Mouse (Mus musculus): ENCODE measurements at regions not wholly inside any gene's neighbourhood (a gene's known extent, or its start where the extent isn't known, plus 50 kb on each side); places are given as distances from the start of the nearest gene placed in this dataset.
A peak's percentile ranks its signal among the peaks of the same experiment; 100 is the strongest.

- 98% methylated on average over 11 of the region's 11 CpGs for WGBS
- Histone ChIP-seq H3K4me1 (replicated peaks; ENCODE audit: control insufficient read depth, insufficient read depth, low read length) (peaks cover 6% of the 10 kb centered on the region), H3K4me3 (ENCODE audit: control insufficient read depth, insufficient read depth, low read length) (no peak overlapping the region), H3K27ac (ENCODE audit: control insufficient read depth, insufficient read depth, low read length) (no peak overlapping the region), H3K27me3 (ENCODE audit: control insufficient read depth, insufficient read depth, low read length) (no peaks in the 10 kb centered on the region), H3K36me3 (ENCODE audit: control insufficient read depth, insufficient read depth, low read length) (no peaks in the 10 kb centered on the region)
- no peak for DNase-seq
- TF ChIP-seq POLR2A (IDR thresholded peaks at IDR 0.05; ENCODE audit: control insufficient read depth, extremely low read depth, insufficient read depth, low read length, poor library complexity): no peak
- TF ChIP-seq CTCF (IDR thresholded peaks at IDR 0.05; ENCODE audit: borderline replicate concordance, control insufficient read depth, extremely low read depth, insufficient read depth, low read length, poor library complexity): no peak
Observed at GRCm38 (mm10) chr8:115528879-115529278, 178.7 kb downstream of the Maf start.

GRCm38 (mm10) chr8:115525149-115525548 is 182.4 kb downstream of the Maf start:
- no peak overlapping the region for H3K4me3 ChIP-seq (ENCODE audit: control insufficient read depth, insufficient read depth, low read length)
- 77% methylated on average over 8 of the region's 8 CpGs for whole genome bisulfite sequencing
- no peaks in the 10 kb centered on the region for H3K36me3 ChIP-seq (ENCODE audit: control insufficient read depth, insufficient read depth, low read length)
- H3K4me1 ChIP-seq (replicated peaks; ENCODE audit: control insufficient read depth, insufficient read depth, low read length): peaks cover 6% of the 10 kb centered on the region
- H3K27ac ChIP-seq (ENCODE audit: control insufficient read depth, insufficient read depth, low read length): no peak overlapping the region
- no peaks in the 10 kb centered on the region for H3K27me3 ChIP-seq (ENCODE audit: control insufficient read depth, insufficient read depth, low read length)
- no peak for DNase-seq
- TF ChIP-seq POLR2A (IDR thresholded peaks at IDR 0.05; ENCODE audit: control insufficient read depth, extremely low read depth, insufficient read depth, low read length, poor library complexity): no peak
- no peak for TF ChIP-seq CTCF (IDR thresholded peaks at IDR 0.05; ENCODE audit: borderline replicate concordance, control insufficient read depth, extremely low read depth, insufficient read depth, low read length, poor library complexity)

GRCm38 (mm10) chr8:115524713-115525112 is 182.9 kb downstream of the Maf start:
- peaks cover 2% of the 10 kb centered on the region for H3K4me1 ChIP-seq (replicated peaks; ENCODE audit: control insufficient read depth, insufficient read depth, low read length)
- no peaks in the 10 kb centered on the region for H3K27me3 ChIP-seq (ENCODE audit: control insufficient read depth, insufficient read depth, low read length)
- DNase-seq: no peak
- 89% methylated on average over 8 of the region's 8 CpGs for WGBS
- TF ChIP-seq CTCF (IDR thresholded peaks at IDR 0.05; ENCODE audit: borderline replicate concordance, control insufficient read depth, extremely low read depth, insufficient read depth, low read length, poor library complexity) (no peak), POLR2A (IDR thresholded peaks at IDR 0.05; ENCODE audit: control insufficient read depth, extremely low read depth, insufficient read depth, low read length, poor library complexity) (no peak)
- H3K4me3 ChIP-seq (ENCODE audit: control insufficient read depth, insufficient read depth, low read length): no peak overlapping the region
- H3K36me3 ChIP-seq (ENCODE audit: control insufficient read depth, insufficient read depth, low read length): no peaks in the 10 kb centered on the region
- H3K27ac ChIP-seq (ENCODE audit: control insufficient read depth, insufficient read depth, low read length): no peak overlapping the region

- no peaks in the 10 kb centered on the region for H3K36me3 ChIP-seq (ENCODE audit: control insufficient read depth, insufficient read depth, low read length)
- DNase-seq: no peak
- H3K4me3 ChIP-seq (ENCODE audit: control insufficient read depth, insufficient read depth, low read length): no peak overlapping the region
- WGBS: 89% methylated on average over 5 of the region's 5 CpGs
- H3K27ac ChIP-seq (ENCODE audit: control insufficient read depth, insufficient read depth, low read length): no peak overlapping the region
- no peak for TF ChIP-seq CTCF (IDR thresholded peaks at IDR 0.05; ENCODE audit: borderline replicate concordance, control insufficient read depth, extremely low read depth, insufficient read depth, low read length, poor library complexity)
- TF ChIP-seq POLR2A (IDR thresholded peaks at IDR 0.05; ENCODE audit: control insufficient read depth, extremely low read depth, insufficient read depth, low read length, poor library complexity): no peak
- H3K4me1 ChIP-seq (replicated peaks; ENCODE audit: control insufficient read depth, insufficient read depth, low read length): no peaks in the 10 kb centered on the region
- no peaks in the 10 kb centered on the region for H3K27me3 ChIP-seq (ENCODE audit: control insufficient read depth, insufficient read depth, low read length)
Observed at GRCm38 (mm10) chr8:115522527-115522926, 185.1 kb downstream of the Maf start.

- peak; percentile 14 for DNase-seq
- TF ChIP-seq POLR2A (IDR thresholded peaks at IDR 0.05; ENCODE audit: control insufficient read depth, extremely low read depth, insufficient read depth, low read length, poor library complexity): no peak
- TF ChIP-seq CTCF (IDR thresholded peaks at IDR 0.05; ENCODE audit: borderline replicate concordance, control insufficient read depth, extremely low read depth, insufficient read depth, low read length, poor library complexity): no peak
- Histone ChIP-seq H3K36me3 (ENCODE audit: control insufficient read depth, insufficient read depth, low read length) (no peaks in the 10 kb centered on the region), H3K4me3 (ENCODE audit: control insufficient read depth, insufficient read depth, low read length) (no peak overlapping the region), H3K27ac (ENCODE audit: control insufficient read depth, insufficient read depth, low read length) (no peak overlapping the region), H3K4me1 (replicated peaks; ENCODE audit: control insufficient read depth, insufficient read depth, low read length) (peaks cover 26% of the 10 kb centered on the region), H3K27me3 (ENCODE audit: control insufficient read depth, insufficient read depth, low read length) (no peaks in the 10 kb centered on the region)
- 16% methylated on average over 4 of the region's 4 CpGs for WGBS
Observed at GRCm38 (mm10) chr8:115515647-115516046, 191.9 kb downstream of the Maf start.

- Histone ChIP-seq H3K36me3 (ENCODE audit: control insufficient read depth, insufficient read depth, low read length) (no peaks in the 10 kb centered on the region), H3K27ac (ENCODE audit: control insufficient read depth, insufficient read depth, low read length) (no peak overlapping the region), H3K27me3 (ENCODE audit: control insufficient read depth, insufficient read depth, low read length) (no peaks in the 10 kb centered on the region), H3K4me1 (replicated peaks; ENCODE audit: control insufficient read depth, insufficient read depth, low read length) (peaks cover 26% of the 10 kb centered on the region), H3K4me3 (ENCODE audit: control insufficient read depth, insufficient read depth, low read length) (no peak overlapping the region)
- peak; percentile 69 for DNase-seq
- 5% methylated on average over 3 of the region's 3 CpGs for WGBS
- TF ChIP-seq CTCF (IDR thresholded peaks at IDR 0.05; ENCODE audit: borderline replicate concordance, control insufficient read depth, extremely low read depth, insufficient read depth, low read length, poor library complexity): no peak
Observed at GRCm38 (mm10) chr8:115514485-115514884, 193.1 kb downstream of the Maf start.

GRCm38 (mm10) chr8:115507180-115507579 is 200.4 kb downstream of the Maf start:
- peaks cover 7% of the 10 kb centered on the region for H3K4me1 ChIP-seq (replicated peaks; ENCODE audit: control insufficient read depth, insufficient read depth, low read length)
- WGBS: 53% methylated on average over 4 of the region's 4 CpGs
- H3K27me3 ChIP-seq (ENCODE audit: control insufficient read depth, insufficient read depth, low read length): no peaks in the 10 kb centered on the region
- no peaks in the 10 kb centered on the region for H3K36me3 ChIP-seq (ENCODE audit: control insufficient read depth, insufficient read depth, low read length)
- no peak overlapping the region for H3K27ac ChIP-seq (ENCODE audit: control insufficient read depth, insufficient read depth, low read length)
- H3K4me3 ChIP-seq (ENCODE audit: control insufficient read depth, insufficient read depth, low read length): no peak overlapping the region
- TF ChIP-seq CTCF (IDR thresholded peaks at IDR 0.05; ENCODE audit: borderline replicate concordance, control insufficient read depth, extremely low read depth, insufficient read depth, low read length, poor library complexity): no peak
- TF ChIP-seq POLR2A (IDR thresholded peaks at IDR 0.05; ENCODE audit: control insufficient read depth, extremely low read depth, insufficient read depth, low read length, poor library complexity): no peak
- DNase-seq: no peak
